Mouse (Mus musculus): ENCODE measurements around the gene Slc7a15.
"Not testable (repeated sequence)": the region's sequence is repeated elsewhere in the genome, so short reads cannot be mapped to it uniquely, and the experiment has no call there.

Gene Slc7a15

GRCm38 (mm10) chr12:8598966-8599365 is at the start of gene Slc7a15:
Gene Slc7a15, minus strand, starts transcription at chr12:8599066.
- DNase-seq: not testable (repeated sequence)

- DNase-seq: not testable (repeated sequence)
Observed at GRCm38 (mm10) chr12:8648211-8648610, 49.3 kb upstream of the Slc7a15 start.

DNA sequence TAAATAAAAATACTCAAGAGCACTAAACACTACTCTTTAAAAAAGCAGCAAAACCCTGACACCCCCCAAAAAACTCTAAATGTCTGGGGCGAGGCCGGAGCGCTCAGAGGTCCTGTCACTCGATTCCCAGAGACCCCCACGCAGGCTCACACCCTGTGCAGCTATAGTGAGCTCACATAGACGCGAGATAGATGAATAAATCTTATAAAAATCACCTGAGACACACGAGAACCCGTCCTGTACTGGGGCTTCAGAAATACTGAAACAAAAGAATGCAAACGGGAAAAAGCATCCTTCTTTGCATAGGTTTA is 42.5 kb upstream of the Slc7a15 start:
- DNase-seq: no peak

- DNase-seq: peak; percentile 99
Observed at GRCm38 (mm10) chr12:8640711-8641424, 42.0 kb upstream of the Slc7a15 start.

- not testable (repeated sequence) for DNase-seq
Observed at GRCm38 (mm10) chr12:8640186-8640585, 41.3 kb upstream of the Slc7a15 start.

- peak; percentile 89 for DNase-seq
Observed at GRCm38 (mm10) chr12:8638411-8639087, 39.7 kb upstream of the Slc7a15 start.

DNA sequence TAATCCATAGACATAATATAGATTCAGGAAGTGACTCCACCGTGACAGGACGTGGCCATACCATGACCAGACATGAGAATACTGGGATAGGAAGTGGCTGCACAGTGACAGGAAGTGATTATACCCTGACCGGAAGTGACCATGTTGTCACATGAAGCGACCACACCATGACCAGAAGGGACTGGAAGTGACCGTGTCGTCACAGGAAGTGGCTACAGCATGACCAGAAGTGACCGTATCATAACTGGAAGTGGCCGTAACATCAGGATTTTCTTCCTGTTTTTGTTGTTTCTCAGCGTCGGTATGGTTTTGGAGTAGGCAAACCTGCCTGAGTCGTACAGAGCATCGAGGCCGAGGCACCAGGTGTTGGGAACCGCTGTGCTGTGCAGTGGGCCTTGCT is 38.1 kb upstream of the Slc7a15 start:
- no peak for DNase-seq

DNA sequence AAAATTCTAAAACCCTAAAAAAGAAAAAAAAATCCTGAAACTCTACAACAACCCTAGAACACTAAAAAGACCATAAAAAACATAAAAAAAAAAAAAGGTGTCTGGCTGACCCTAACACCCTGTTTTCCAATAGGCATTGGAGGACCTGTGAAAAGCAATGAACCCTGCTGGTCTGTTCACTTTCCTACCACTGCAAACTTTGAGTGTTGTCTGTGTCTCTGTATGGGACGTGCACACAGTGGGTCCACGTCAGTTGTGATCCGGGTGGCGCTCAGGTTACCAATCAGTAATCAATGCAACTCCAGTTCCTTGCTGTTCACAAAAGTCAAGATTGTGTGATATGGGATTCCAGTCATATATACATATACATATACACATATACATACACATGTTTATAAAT is 36.7 kb upstream of the Slc7a15 start:
- DNase-seq: no peak

GRCm38 (mm10) chr12:8634306-8634705 is 35.4 kb upstream of the Slc7a15 start:
- DNase-seq: no peak

- DNase-seq: no peak
Observed at GRCm38 (mm10) chr12:8632737-8633365, 34.0 kb upstream of the Slc7a15 start.

DNA sequence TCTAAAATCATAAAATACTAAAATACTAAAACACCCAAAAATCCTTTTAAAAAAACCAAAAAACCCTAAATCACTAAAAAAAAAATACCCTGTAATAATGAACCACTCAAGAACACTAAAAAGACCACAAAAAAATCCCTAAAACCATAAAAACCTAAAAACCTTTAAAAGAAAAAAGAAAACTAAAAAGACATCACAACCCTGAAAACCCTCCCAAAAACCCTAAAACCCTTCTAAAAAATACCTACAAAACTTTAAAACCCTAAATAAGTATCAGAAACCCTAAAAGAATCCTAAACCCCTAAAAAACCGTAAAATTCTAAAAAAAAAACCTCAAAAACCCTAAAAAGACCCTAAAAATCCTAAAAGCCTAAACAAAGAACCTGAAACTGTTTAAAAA is 32.8 kb upstream of the Slc7a15 start:
- no peak for DNase-seq

- no peak for DNase-seq
Observed at GRCm38 (mm10) chr12:8629537-8629936, 30.7 kb upstream of the Slc7a15 start.

- no peak for DNase-seq
Observed at GRCm38 (mm10) chr12:8620678-8621018, 21.8 kb upstream of the Slc7a15 start.

- no peak for DNase-seq
Observed at GRCm38 (mm10) chr12:8619827-8620677, 21.2 kb upstream of the Slc7a15 start.

DNA sequence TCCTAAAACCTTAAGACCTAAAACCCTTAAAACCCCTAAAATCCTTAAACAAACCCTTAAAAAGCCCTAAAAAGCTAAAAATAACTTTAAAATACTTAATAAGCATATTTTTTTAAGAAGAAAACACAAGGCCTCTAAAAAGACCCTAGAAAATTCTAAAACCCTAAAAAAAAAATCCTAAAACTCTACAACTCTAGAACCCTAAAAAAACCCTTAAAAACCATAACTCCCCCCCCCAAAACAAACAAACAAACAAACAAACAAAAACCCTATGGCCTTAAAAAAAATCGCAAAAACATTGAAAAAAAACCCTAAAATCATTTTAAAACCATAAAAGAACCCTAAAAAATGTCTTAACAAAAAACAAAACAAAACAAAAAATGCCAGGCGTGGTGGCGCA is 19.4 kb upstream of the Slc7a15 start:
- no peak for DNase-seq

GRCm38 (mm10) chr12:8609070-8609469 is 10.2 kb upstream of the Slc7a15 start:
- no peak for DNase-seq

DNA sequence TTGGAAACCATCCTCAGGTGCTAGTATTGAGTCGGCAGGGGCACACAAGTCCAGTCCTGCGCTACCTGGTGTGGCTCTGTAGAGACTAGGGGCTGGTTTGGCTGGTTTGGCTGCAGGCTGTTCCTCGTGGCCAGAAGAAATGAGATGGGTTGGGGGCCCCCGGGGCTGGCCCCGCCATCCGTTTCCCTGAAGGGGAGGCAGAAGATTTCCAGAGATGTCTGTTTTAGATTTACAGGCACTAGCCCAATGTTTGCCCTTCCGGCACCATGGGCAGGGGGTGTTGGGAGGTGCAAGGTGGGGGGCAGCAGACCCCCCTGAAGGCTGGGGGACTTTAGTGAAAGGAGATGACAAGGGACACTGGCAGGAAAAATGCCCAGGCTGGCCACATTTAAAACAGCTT is 3.3 kb downstream of the Slc7a15 start:
- DNase-seq: no peak

DNA sequence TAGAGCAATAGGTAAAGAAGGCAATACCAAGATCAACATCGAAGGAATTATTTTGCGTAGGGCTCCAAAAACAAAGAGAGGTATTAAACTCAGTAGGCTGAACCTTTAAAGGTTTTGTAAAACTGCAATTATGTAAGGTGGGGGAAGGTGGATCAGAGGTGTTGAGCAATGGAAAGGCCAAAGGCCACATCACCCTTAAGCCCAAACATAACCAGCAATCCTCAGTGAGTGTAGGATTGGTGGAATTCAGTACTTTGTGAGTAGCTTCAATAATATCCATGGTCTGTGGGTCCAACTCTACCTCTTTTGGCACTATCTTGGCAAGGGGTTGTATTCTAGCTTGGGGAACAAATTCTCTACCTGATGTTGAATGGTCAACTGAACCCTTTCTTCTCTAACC is 7.5 kb downstream of the Slc7a15 start:
- not testable (repeated sequence) for DNase-seq

DNA sequence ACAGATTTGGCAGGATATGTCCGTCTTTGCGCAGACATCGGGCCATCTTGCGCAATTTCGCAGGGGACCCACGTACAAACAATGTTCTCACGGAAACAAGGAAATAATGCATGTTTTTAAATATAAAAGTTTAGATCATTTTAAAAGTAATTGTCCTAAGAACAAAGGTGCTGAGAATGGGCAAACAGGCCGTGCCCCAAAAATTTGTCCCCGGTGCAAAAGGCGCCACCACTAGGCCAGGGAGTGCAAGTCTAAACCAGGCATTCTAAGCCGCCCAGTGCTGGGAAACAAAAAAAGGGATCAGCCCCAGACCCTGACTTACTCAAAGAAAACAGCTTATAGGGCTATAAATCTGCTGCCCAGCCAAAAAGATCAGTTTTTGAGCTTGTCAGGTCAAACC is 25.5 kb downstream of the Slc7a15 start:
- no peak for DNase-seq

- DNase-seq: not testable (repeated sequence)
Observed at GRCm38 (mm10) chr12:8571903-8572341, 26.9 kb downstream of the Slc7a15 start.

GRCm38 (mm10) chr12:8571287-8571902 is 27.5 kb downstream of the Slc7a15 start:
- DNase-seq: not testable (repeated sequence)

DNA sequence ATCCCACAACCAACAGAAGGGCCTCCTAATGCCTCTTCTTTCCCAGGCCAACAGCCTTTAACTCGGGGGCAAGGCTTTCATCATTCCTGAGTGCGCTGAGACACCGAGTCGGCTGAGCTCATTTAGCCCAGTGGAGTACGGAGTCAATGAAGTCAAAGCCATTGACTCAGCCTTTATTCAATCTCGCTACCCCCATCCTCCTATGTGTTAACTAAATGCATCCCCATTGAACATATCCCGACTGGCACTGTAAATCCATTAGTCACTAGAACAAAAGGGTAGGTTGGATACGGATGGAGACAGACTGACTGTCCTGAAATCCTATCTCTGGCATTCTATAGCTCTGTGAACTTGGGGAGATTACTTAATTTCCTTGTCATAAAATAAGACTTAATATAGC is 36.7 kb downstream of the Slc7a15 start:
- DNase-seq: not testable (repeated sequence)

- DNase-seq: not testable (repeated sequence)
Observed at GRCm38 (mm10) chr12:8559876-8560275, 39.0 kb downstream of the Slc7a15 start.

All from thymus, postnatal 25 days (tissue).